Mouse (Mus musculus): ENCODE data around the gene Ttc38. TPM values are rescaled to one million over a fixed set of nuclear protein-coding genes. Genes with fewer than 3 reads are reported as not detected.
A peak's percentile ranks its signal among the peaks of the same experiment; 100 is the strongest.
"Not testable (repeated sequence)": the region's sequence is repeated elsewhere in the genome, so short reads cannot be mapped to it uniquely, and the experiment has no call there.

The Ttc38 gene
- polyA plus RNA-seq, 1 experiment from 2014 or later: 8.6 TPM

- no peaks in the 10 kb centered on the region for H3K27me3 ChIP-seq (replicated peaks; ENCODE audit: control insufficient read depth, insufficient read depth, low read length)
- WGBS: 74% methylated on average over 5 of the region's 5 CpGs
- H3K4me3 ChIP-seq (ENCODE audit: low read depth, low read length): no peak overlapping the region
- H3K27ac ChIP-seq (ENCODE audit: low read depth, low read length): no peak overlapping the region
- H3K9me3 ChIP-seq (ENCODE audit: control insufficient read depth): no peaks in the 10 kb centered on the region
- peaks cover 20% of the 10 kb centered on the region; the same call in 1 of the 2 replicates for H3K36me3 ChIP-seq (ENCODE audit: control insufficient read depth, insufficient read depth)
- H3K9ac ChIP-seq (ENCODE audit: low read depth, low read length): no peak overlapping the region
- H3K4me1 ChIP-seq (replicated peaks; ENCODE audit: control insufficient read depth, insufficient read depth, low read length): no peaks in the 10 kb centered on the region
- ATAC-seq: peak; percentile 26; the same call in 1 of the 2 replicates
- no peak overlapping the region for H3K4me2 ChIP-seq (replicated peaks; ENCODE audit: low read depth)
- TF ChIP-seq CTCF (IDR thresholded peaks at IDR 0.05; ENCODE audit: low read depth): no peak
Measured at GRCm38 (mm10) chr15:85841796-85842360, 9.8 kb downstream of the Ttc38 start.

GRCm38 (mm10) chr15:85845071-85845470, 13.0 kb downstream of the Ttc38 start:
- Histone ChIP-seq H3K27ac (ENCODE audit: low read depth, low read length) (no peak overlapping the region), H3K9ac (ENCODE audit: low read depth, low read length) (no peak overlapping the region), H3K27me3 (replicated peaks; ENCODE audit: control insufficient read depth, insufficient read depth, low read length) (no peaks in the 10 kb centered on the region), H3K4me1 (replicated peaks; ENCODE audit: control insufficient read depth, insufficient read depth, low read length) (no peaks in the 10 kb centered on the region), H3K36me3 (ENCODE audit: control insufficient read depth, insufficient read depth) (peaks cover 17% of the 10 kb centered on the region; the same call in 1 of the 2 replicates), H3K4me2 (replicated peaks; ENCODE audit: low read depth) (no peak overlapping the region), H3K9me3 (ENCODE audit: control insufficient read depth) (no peaks in the 10 kb centered on the region), H3K4me3 (ENCODE audit: low read depth, low read length) (no peak overlapping the region)
- no peak for TF ChIP-seq CTCF (IDR thresholded peaks at IDR 0.05; ENCODE audit: low read depth)
- ATAC-seq: no peak

- 85% methylated on average over 12 of the region's 12 CpGs for WGBS
- TF ChIP-seq CTCF (IDR thresholded peaks at IDR 0.05; ENCODE audit: low read depth): peak; percentile 45
- Histone ChIP-seq H3K4me1 (replicated peaks; ENCODE audit: control insufficient read depth, insufficient read depth, low read length) (no peaks in the 10 kb centered on the region), H3K4me2 (replicated peaks; ENCODE audit: low read depth) (no peak overlapping the region), H3K9me3 (ENCODE audit: control insufficient read depth) (no peaks in the 10 kb centered on the region), H3K9ac (ENCODE audit: low read depth, low read length) (no peak overlapping the region), H3K4me3 (ENCODE audit: low read depth, low read length) (no peak overlapping the region), H3K27ac (ENCODE audit: low read depth, low read length) (no peak overlapping the region), H3K27me3 (replicated peaks; ENCODE audit: control insufficient read depth, insufficient read depth, low read length) (no peaks in the 10 kb centered on the region), H3K36me3 (ENCODE audit: control insufficient read depth, insufficient read depth) (peaks cover 11% of the 10 kb centered on the region; the same call in 1 of the 2 replicates)
- ATAC-seq: no peak
Measured at GRCm38 (mm10) chr15:85851656-85852392, 19.7 kb downstream of the Ttc38 start.

- peak; percentile 15; the same call in 1 of the 2 replicates for ATAC-seq
- WGBS: 7% methylated on average over 15 of the region's 15 CpGs
- Histone ChIP-seq H3K4me1 (replicated peaks; ENCODE audit: control insufficient read depth, insufficient read depth, low read length) (0 out of 2 replicates have a peak, but pooled peaks cover 4% of the 10 kb centered on the region), H3K36me3 (ENCODE audit: control insufficient read depth, insufficient read depth) (peaks cover 18% of the 10 kb centered on the region), H3K4me2 (replicated peaks; ENCODE audit: low read depth) (peak overlapping the region; percentile 92), H3K9me3 (ENCODE audit: control insufficient read depth) (no peaks in the 10 kb centered on the region), H3K27me3 (replicated peaks; ENCODE audit: control insufficient read depth, insufficient read depth, low read length) (no peaks in the 10 kb centered on the region), H3K4me3 (ENCODE audit: low read depth, low read length) (peak overlapping the region; percentile 82), H3K27ac (ENCODE audit: low read depth, low read length) (no peak overlapping the region), H3K9ac (ENCODE audit: low read depth, low read length) (peak overlapping the region; percentile 54)
- TF ChIP-seq CTCF (IDR thresholded peaks at IDR 0.05; ENCODE audit: low read depth): no peak
Measured at GRCm38 (mm10) chr15:85858980-85859489, 26.9 kb downstream of the Ttc38 start.

- no peaks in the 10 kb centered on the region for H3K9me3 ChIP-seq (ENCODE audit: control insufficient read depth)
- ATAC-seq: peak; percentile 96
- no peaks in the 10 kb centered on the region for H3K27me3 ChIP-seq (replicated peaks; ENCODE audit: control insufficient read depth, insufficient read depth, low read length)
- peak within 1 kb of the TSS; percentile 92 for H3K4me2 ChIP-seq (replicated peaks; ENCODE audit: low read depth)
- peaks cover 23% of the 10 kb centered on the region for H3K36me3 ChIP-seq (ENCODE audit: control insufficient read depth, insufficient read depth)
- H3K4me1 ChIP-seq (replicated peaks; ENCODE audit: control insufficient read depth, insufficient read depth, low read length): 0 out of 2 replicates have a peak, but pooled peaks cover 4% of the 10 kb centered on the region
- no peak for TF ChIP-seq CTCF (IDR thresholded peaks at IDR 0.05; ENCODE audit: low read depth)
- H3K9ac ChIP-seq (ENCODE audit: low read depth, low read length): peak within 1 kb of the TSS; percentile 54
- H3K27ac ChIP-seq (ENCODE audit: low read depth, low read length): no peak within 1 kb of the TSS
- under 1% methylated on average over 42 of the region's 42 CpGs for WGBS
- peak within 1 kb of the TSS; percentile 82 for H3K4me3 ChIP-seq (ENCODE audit: low read depth, low read length)
Measured at GRCm38 (mm10) chr15:85859490-85860031, 27.5 kb downstream of the Ttc38 start, which contains the start of gene Gtse1. TSS of gene Gtse1 (plus strand) at chr15:85859745.

- H3K4me3 ChIP-seq (ENCODE audit: low read depth, low read length); ATAC-seq; H3K27ac ChIP-seq (ENCODE audit: low read depth, low read length); H3K4me1 ChIP-seq (replicated peaks; ENCODE audit: control insufficient read depth, insufficient read depth, low read length); H3K9ac ChIP-seq (ENCODE audit: low read depth, low read length); H3K9me3 ChIP-seq (ENCODE audit: control insufficient read depth); H3K27me3 ChIP-seq (replicated peaks; ENCODE audit: control insufficient read depth, insufficient read depth, low read length); H3K4me2 ChIP-seq (replicated peaks; ENCODE audit: low read depth): not testable (repeated sequence)
- 89% methylated on average over 7 of the region's 7 CpGs for WGBS
- H3K36me3 ChIP-seq (ENCODE audit: control insufficient read depth, insufficient read depth): peaks cover 67% of the 10 kb centered on the region
Measured at GRCm38 (mm10) chr15:85865913-85866312, 33.8 kb downstream of the Ttc38 start.
